Mouse (Mus musculus) lung, postnatal 14 days (tissue): ENCODE results near the gene Fbxl21.

Experiments used
- DNase-seq: peaks from one replicate; pipeline ENCODE4 v3.0.0; 2021

The Fbxl21 gene

DNA sequence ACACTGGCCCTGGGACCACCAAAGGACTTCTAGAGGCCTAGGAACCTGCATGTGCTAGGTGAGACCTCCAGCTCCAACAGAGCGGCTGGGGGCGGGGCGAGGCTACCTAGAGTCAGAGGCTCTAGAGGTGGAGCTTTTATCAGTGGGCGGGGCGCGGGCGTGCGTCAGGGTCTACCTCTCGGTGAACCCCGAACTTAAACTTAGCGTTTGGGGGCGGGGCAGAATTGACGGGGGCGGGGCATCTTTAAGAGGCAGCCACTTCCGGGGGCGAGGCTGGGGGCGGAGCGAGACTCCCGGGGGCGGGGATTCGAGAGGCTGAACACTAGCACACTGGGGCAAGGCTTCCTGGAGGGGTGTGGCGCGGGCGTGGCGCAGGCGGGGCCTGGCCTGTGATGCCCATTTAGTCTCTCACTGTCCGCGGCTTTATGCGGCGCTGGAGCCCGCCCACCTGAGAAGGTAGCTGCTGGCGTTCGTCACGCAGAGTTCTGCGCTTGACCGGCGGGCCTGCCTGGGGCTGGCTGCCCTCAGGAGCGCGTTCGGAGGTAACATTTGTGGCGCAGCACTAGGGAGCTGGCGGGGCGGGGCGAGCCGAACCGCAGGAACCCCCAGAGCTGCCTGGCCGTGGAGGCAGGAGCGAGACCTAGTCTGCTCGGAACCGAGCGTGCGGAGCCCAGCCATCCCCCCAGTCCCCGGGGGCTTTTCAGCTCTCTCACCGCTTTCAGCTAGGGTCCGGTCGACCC is at the start of gene Fbxl21:
Fbxl21 (plus strand) TSS at position 392 of the 740 bp plus-strand sequence.
- peak; percentile 92 for DNase-seq

DNA sequence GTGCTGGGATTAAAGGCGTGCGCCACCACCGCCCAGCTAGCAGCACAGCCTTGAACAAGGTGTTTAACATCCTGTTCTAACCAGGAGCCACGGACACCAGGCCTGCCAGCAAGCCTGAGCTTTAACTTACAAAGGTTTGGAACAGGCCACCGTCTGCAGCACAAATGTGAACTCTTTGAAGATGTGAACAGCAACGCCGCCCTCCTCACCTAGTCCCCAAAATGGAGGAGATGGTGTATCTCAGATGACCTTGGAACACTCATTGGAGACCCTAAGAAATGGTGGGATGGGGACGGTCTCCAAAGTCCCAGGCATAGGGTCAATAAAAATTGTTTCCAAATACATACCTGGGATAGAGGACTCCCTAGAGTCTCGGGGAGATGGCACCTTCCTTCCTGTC is 49.6 kb upstream of the Fbxl21 start:
- no peak for DNase-seq

DNA sequence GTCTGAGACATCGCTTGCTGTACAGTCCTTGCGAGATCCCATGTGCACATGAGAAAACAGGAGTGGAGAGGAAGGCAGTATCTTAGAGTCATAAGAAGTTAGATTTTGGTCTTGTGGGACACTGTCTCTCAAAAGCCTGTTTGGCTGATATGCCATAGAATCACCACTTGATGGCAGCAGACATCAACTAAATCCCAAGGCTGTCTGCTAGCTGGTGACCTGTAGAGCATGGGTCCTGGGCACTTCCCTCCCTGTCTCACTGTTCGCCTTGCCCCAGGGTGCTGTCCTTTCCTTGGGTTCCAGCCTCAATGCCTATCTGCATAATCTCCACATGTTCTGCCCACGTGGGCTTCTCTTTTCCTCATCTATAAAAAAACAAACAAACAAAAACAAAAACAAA is 46.9 kb upstream of the Fbxl21 start:
- DNase-seq, result peak; percentile 54

DNA sequence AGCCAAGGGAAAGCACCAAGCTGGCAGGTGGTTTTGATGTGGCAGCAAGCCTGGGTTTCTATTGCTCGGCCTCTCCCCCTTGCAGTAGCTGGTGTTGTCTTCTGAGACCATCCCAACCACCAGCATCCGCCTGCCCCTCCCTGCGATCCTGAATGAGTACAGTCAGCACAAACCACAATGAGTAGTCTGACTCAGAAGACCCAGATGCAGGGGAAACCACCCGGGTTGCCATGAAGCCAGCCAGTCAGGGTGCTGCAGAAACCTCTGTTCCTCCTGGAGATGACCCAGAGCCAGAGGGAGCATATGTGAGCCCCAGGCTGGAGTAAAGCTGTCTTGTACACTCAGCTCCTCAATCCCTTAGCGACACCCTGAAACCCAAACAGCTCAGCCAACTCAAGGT is 45.5 kb upstream of the Fbxl21 start:
- DNase-seq, result no peak

DNA sequence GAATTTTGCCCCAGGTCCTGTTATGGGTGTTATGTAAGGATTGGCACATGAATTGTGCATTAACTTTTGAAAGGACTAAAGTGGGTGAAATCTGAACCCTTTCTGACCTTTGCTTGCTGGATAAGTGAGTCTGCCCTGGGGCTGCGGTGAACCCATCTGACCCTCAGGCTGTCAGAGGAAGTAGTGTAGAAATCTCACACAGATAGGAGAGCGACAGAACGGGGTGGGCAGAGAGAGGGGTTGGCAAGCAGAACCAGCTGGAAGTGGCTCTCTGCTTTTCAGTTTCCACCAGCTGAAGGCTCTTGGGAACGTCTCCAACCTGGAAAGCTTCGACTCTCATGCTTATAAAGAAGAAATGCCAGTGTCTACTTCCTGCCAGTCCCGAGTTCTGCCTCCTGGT is 45.0 kb upstream of the Fbxl21 start:
- no peak for DNase-seq

DNA sequence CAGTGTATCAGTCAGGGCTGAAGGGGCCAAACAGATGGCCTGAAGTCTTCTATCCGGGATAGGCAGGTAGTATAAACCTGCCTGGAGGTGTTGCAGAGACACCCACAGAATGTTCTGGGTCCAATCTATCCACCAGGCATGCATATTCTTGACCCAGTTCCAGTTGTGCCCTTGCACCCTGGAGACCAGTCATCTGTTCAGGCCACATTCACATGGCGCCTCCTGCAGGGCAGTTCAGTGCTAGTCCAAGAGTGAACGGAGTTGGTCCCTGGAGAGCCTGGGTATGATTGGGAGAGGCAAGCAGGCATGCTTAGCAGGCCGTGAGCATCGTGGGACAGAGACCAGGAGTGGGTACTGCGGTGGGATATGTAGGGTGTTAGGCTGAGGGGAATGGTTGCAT is 44.2 kb upstream of the Fbxl21 start:
- DNase-seq, result no peak

DNA sequence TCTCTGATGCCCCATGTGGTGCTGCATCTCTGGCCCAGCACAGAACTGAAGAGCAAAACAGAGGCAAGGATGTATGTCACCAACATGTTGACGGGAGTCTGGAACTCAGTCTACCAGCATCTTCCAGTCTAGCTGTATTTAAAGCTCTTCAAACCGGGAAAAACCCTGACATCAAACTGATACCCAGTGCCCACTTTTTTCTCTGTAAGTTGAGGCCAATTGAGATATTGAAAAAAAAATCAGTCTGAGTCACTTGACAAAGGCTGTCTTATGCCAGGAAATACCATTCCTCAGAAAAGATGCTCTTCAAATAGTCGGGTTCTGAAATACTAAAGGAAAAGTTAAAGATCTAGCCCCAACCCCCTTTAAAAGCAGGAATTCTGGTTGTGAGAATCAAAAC is 40.1 kb upstream of the Fbxl21 start, which contains the start of gene Il9:
Il9 (minus strand) TSS at position 101 of the 400 bp plus-strand sequence.
- no peak for DNase-seq

DNA sequence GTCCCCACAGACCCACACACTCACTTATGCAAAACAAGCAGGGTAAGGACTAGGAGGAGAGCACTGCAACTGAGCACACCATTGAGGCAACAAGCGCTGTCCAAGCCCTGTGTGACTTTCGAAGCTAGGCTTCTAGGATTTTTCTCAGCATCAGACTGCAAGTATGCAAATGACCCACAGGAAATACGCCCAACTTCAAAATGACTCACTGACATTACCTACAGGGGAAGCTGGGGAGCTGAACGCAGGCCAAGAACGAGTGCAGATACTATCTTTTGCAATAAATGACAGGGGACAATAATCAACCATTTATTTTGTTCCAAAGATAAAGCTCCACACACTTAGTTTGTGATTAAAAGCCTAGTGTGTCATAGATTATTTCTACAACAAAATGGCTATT is 34.3 kb upstream of the Fbxl21 start:
- no peak for DNase-seq

DNA sequence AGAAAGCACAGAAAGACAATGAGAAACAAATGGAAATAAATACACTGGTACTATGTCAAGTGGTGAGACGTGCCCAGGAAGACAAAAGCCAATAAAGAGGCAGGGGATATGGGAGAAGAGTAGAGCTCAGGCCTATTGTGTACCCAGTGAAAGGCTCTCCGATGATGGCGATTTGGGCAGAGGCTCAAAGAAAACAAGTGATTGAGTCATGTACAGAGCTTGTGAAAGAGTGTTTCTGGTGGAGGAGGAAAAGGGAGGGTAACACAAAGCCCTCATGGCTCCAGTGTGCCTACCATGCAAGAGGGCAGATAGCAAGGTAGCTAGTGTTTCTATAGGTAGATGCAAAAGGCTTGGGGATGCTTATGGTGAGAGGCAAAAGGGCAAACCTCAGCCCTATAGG is 27.8 kb upstream of the Fbxl21 start:
- no peak for DNase-seq

DNA sequence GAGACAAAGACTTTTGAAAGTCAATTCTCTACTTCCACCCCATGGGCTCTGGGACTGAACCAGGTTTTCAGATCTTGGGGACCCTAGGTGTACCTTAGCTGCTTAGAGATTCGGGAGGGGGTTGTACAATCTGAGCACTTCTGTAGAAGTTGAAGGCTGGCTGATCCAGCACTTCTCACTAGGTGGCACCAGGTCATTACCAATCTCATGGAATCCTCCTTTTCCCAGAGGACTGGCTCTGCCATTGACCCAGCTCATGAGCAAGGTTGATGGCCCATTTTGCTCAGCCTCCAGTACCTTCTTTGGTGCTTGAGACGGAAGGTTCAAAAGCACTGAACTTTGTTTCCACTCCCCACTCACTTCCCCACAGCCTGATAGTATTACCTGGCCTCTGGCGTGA is 22.1 kb upstream of the Fbxl21 start:
- DNase-seq, result no peak

DNA sequence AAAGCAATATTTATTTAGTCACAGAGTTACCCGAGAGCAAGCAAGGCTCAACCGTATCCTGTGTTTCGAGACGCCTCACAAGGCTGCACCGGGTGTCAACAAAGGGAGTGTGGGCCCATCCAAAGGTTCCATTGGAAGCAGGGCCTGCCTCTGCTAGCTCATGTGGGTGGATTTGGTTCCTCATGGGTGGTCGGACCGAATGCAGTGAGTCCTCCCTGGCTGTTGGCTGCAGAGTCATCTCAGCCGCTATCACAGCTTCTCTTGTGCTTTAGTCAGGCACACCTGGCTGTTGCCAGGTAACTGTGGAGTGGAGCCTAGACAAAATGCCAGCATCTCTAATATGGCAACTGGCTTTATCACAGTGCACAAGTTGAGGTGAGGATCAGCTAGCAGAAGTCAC is 21.6 kb upstream of the Fbxl21 start:
- no peak for DNase-seq

DNA sequence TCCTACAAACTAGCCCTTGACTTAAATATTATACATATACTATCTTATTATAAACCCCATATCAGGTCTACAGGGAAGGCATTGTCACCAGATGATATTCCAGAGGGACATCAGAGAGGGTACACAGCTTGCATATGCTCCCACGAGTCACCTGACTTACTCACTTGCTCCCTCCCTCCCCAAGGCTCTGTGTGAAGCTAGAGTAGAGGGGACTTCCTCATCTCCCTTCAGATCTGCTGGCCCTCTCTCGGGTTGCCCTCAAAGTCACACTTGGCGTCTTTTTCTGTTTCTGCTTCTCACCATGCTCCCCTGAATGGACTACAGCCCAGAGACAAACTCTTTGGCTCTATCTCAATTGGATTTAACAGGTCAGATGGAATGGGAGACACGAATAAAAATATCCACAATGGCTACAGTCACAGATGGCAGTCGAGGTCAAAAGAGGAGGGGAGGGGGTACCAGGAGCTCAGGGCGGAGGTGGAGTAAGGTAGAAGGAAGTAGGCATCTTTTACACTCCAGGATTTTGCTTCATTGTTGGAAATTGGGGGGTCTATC is 20.3 kb upstream of the Fbxl21 start:
- DNase-seq, result no peak

DNA sequence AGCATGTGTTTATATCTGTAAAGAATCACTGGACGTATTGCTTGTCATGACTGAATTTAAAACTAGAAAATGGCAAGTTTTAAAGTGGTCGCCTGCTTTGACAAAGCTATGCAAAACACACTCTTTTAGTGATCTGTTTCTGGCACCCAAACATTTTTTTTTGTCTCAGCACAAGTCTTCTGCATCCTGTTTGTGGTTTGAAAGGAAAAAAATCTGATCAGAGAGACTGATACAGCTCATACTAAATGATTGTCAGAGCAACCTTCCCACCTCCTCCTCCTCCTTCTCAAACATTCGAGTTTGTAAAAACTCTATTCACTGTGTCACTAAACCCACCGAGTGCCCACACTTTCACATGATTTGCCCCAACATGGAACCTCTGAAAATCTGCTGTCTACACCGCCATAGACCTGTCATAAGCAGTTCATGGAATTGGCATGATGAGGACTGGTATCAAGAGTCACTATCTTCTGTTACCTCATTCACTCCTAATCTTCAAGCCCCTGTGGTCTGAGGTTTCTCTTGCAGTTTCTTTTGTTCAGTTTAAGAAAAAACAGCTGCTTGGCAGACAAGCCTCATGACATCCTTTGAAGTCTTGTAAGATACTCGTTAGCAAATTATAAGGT is 15.3 kb upstream of the Fbxl21 start:
- DNase-seq, result no peak

DNA sequence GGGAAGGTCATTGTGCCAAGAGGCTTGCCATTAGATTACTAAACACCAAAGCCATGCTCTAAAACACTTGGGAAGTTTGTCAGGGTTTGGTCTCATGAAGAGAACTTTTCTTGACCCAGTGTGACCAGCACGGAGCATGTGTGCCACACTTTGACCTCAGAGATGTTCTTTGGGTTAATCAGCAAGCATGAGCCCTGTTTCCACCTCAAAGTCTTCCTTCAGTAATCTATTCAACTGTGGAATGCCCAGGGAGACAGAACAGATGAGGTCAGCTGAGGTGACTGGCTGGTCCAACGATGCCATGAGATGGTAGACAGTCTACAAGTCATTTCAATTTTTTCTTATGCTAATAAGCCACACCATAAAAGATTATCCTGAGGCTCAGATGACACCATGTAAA is 12.5 kb upstream of the Fbxl21 start:
- DNase-seq, result no peak

DNA sequence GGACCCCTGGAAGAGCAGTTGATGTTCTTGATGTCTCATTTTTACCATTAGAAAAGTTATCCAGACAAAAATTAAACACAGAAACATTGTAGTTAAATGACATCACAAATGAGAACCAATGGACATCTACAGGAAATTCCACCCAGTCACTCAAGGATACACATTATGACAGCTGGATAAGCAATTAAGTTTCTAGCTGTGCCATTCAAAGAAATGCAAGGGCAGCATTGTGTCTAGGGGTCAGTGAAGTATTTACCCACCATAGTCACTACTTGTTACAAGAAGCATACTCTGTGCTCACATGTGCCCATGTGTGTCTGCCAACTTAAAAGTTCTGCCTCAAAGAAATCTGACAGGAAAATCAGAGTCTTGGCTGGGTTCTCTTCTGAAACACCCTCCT is 8.7 kb upstream of the Fbxl21 start:
- DNase-seq, result no peak

DNA sequence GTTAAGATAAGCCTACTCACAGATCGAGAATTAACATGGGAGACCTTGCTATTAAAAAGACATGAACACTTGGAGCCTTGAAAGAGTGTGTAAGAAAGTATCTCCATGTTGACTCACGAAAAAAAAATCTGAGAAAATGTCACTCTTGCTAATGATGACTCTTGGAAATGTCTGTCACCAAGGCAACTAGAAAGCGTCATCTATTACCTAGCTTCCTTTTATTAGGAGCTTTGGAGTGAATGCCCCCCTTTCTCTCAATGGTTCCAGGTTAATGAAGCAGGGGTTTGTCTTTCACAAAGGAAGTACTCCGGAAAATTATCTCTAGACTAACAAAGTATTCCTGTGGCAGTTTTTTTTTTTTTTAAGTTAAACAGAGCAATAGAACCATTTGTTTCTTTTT is 6.0 kb upstream of the Fbxl21 start:
- no peak for DNase-seq

DNA sequence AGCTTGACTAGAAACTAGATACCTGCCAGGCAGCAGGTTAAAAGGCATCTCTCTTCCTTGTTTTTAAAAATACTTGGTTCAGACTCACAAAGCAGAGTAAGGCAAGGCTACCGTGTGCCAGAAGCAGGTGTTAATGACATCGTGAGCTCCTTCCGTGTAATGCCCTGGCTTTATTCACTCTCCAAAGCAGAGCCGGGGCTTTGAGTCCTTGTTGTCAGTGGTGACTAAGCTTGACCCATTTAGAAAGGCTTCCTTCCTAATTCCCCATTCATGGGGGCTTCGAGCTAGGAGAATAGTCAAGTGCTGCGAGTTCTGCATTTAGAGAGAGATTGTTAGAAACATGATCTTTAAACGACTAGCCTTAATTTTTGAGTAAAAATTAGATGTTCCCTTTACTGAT is 5.5 kb upstream of the Fbxl21 start:
- no peak for DNase-seq

DNA sequence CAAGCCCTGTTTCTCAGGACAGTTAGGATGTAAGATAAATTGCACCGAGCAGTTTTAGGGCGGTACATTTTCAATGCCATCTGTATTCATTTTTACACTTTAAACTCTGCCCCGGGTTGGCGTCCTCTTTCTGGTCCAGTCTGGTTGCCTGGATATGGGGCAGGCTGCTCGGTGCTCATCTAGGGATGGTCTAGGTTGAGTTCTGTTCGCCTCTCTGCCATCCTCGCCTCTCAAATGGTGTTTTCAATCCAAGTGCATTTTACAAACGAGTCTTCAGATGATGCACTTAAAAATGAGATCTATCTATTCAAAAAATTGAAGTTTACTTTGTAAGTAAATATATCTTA is 522 bp downstream of the Fbxl21 start:
- DNase-seq, result no peak

DNA sequence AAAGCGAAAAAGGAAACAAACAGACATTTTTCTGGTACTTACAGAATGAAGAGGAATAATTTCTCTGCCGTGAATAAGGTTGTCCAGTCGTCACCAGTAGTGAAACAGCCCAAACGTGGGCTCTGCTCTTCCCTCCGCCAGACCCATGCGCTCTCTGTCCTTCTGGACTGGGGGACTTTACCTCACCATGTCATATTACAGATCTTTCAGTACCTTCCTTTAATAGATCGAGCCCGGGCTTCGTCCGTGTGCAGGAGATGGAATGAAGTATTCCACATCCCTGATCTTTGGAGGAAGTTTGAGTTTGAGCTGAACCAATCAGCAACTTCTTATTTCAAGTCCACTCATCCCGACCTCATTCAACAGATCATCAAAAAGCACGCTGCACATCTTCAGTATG is 4.6 kb downstream of the Fbxl21 start:
- DNase-seq, result no peak

DNA sequence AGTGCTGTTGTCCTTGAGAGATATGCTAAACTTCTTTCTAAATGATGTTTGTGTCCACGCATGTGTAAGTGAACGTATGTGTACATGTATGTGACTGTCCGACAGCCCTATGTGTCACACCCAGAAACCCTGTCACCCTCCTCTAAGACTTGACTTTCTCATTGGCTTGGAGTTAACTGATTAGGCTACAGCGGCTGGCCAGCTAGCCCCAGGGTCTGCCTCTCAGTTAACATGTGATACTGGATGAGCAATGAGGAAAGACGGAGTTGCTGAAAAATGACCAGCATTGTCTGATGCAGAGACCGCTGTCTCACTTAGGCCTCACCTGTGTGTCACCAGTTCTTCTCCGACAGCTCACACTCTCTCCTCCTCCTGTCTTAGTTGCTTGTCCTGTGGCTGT is 5.6 kb downstream of the Fbxl21 start:
- DNase-seq, result no peak

DNA sequence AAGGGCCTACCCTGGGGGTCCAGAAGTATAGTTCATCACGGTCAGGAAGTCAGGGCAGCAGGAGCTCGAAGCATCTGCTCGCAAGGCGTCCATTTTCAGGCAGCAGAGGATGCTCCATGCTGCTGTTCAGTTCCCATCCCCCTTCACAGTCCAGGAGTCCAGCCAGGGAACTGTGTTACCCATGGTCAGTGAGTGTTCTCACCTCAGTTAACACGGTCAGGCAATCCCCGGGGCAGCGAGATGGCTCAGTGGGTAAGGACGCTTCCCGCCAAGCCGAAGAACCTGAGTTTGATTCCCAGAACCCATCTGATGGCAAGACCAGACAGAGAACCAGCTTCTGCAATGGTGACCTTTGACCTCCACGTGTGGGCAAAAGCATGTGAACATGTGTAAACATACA is 6.0 kb downstream of the Fbxl21 start:
- DNase-seq, result no peak

DNA sequence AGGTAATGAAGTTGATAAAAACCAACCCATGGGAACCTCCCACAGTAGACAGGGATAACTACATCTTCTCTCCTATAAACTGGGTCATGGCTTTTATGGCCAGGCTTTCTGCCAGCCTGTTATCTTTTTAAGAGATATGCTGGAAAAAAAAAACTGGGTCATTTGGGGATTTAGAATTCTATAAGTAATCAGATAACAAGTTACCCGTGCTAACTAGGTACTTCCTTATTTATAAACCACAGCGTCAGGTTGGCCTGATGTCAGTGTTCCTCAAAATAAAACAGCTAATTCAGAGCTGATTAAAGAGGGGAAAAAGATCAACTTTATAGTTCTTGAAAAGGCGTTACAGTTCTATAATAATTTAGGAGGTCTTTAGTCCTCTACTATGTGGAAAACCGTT is 6.8 kb downstream of the Fbxl21 start:
- no peak for DNase-seq

DNA sequence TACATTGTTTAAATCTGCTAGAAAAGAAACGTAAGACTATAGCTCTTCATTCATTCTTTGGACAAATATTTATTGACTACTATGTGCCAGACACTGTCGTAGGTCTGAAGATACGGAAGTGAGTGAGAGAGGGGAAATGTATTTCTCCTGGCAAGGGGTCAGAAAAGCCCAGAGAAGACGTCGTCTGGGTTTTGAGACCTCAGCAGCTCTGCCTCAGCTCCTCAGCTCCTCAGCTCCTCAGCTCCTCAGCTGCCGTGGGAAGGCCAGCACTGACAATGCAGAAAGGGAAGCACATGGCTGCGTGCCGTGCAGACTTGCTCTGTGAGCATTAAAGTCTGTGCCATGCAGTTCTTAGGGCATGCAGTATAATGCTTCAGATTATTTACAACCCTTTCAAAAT is 7.4 kb downstream of the Fbxl21 start:
- no peak for DNase-seq

DNA sequence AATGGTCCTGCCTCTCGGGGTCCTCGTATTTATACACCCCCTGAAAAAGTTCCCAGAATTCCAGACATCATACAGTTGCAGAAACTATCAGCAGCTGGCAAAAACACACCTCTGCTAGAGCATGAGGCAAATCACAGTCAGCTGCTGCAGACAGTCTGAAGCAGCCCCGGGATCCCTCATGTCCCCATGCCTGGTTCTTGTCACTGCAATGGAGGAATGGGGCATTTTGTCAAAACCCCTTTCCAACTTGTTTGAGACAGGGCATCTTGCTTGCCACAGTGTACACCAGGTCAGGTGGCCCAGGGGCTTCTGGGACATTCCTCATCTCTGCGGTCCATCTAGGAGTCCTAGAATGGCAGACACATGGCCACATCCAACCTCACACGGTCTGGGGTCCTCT is 12.7 kb downstream of the Fbxl21 start:
- DNase-seq, result no peak

DNA sequence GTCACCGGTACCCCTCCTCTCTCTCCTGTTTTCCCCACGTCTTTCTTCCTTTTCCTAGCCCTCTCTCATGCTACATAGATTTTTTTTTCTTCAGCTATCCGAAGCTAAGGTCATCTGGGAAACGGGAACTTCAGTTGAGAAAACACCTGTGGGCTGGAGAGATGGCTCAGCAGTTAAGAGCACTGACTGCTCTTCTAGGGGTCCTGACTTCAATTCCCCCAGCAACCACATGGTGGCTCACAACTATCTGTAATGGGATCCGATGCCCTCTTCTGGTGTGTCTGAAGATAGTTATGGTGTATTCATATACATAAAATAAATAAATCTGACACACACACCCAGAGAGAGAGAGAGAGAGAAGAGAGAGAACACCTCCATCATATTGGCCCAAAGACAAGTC is 13.3 kb downstream of the Fbxl21 start:
- DNase-seq, result no peak
